Mouse (Mus musculus): ENCODE measurements around the gene Nat8f5.
"Not testable (repeated sequence)": the region's sequence is repeated elsewhere in the genome, so short reads cannot be mapped to it uniquely, and the experiment has no call there.

Nat8f5 gene

GRCm38 (mm10) chr6:85820837-85821236 lies at the start of gene Nat8f5, which contains the start of gene Nat8f6:
Gene Nat8f5 (minus strand): TSS chr6:85820972.
Gene Nat8f6 (minus strand): TSS chr6:85820954.
- DNase-seq: no peak

GRCm38 (mm10) chr6:85869006-85869405 lies 48.2 kb upstream of the Nat8f5 start, which contains the start of gene Nat8f2:
Gene Nat8f2 (minus strand): TSS chr6:85869158.
- DNase-seq: not testable (repeated sequence)

- DNase-seq: no peak
Observed at GRCm38 (mm10) chr6:85867726-85868690, 47.2 kb upstream of the Nat8f5 start.

GRCm38 (mm10) chr6:85866995-85867394 lies 46.2 kb upstream of the Nat8f5 start:
- DNase-seq: not testable (repeated sequence)

- DNase-seq: not testable (repeated sequence)
Observed at GRCm38 (mm10) chr6:85866166-85866565, 45.4 kb upstream of the Nat8f5 start.

GRCm38 (mm10) chr6:85864900-85865639 lies 44.3 kb upstream of the Nat8f5 start:
- DNase-seq: not testable (repeated sequence)

- no peak for DNase-seq
Observed at GRCm38 (mm10) chr6:85863840-85864239, 43.1 kb upstream of the Nat8f5 start.

GRCm38 (mm10) chr6:85863136-85863535 lies 42.4 kb upstream of the Nat8f5 start:
- no peak for DNase-seq

GRCm38 (mm10) chr6:85862565-85862964 lies 41.8 kb upstream of the Nat8f5 start:
- DNase-seq: no peak

GRCm38 (mm10) chr6:85861247-85861646 lies 40.5 kb upstream of the Nat8f5 start:
- DNase-seq: no peak

GRCm38 (mm10) chr6:85856194-85856678 lies 35.5 kb upstream of the Nat8f5 start:
- DNase-seq: no peak

GRCm38 (mm10) chr6:85853481-85853880 lies 32.7 kb upstream of the Nat8f5 start:
- no peak for DNase-seq

GRCm38 (mm10) chr6:85851062-85851773 lies 30.4 kb upstream of the Nat8f5 start:
- DNase-seq: no peak

- no peak for DNase-seq
Observed at GRCm38 (mm10) chr6:85849240-85849639, 28.5 kb upstream of the Nat8f5 start.

- no peak for DNase-seq
Observed at GRCm38 (mm10) chr6:85848140-85848539, 27.4 kb upstream of the Nat8f5 start.

- no peak for DNase-seq
Observed at GRCm38 (mm10) chr6:85846921-85847320, 26.1 kb upstream of the Nat8f5 start.

- DNase-seq: not testable (repeated sequence)
Observed at GRCm38 (mm10) chr6:85843677-85844458, 23.1 kb upstream of the Nat8f5 start.

- no peak for DNase-seq
Observed at GRCm38 (mm10) chr6:85839982-85840381, 19.2 kb upstream of the Nat8f5 start.

- no peak for DNase-seq
Observed at GRCm38 (mm10) chr6:85838674-85839073, 17.9 kb upstream of the Nat8f5 start.

GRCm38 (mm10) chr6:85837307-85837706 lies 16.5 kb upstream of the Nat8f5 start:
- DNase-seq: peak; percentile 5

GRCm38 (mm10) chr6:85836827-85837226 lies 16.1 kb upstream of the Nat8f5 start:
- peak; percentile 6 for DNase-seq

GRCm38 (mm10) chr6:85836098-85836497 lies 15.3 kb upstream of the Nat8f5 start:
- DNase-seq: not testable (repeated sequence)

Data from thymus, postnatal 14 days (tissue).